Mouse (Mus musculus) lung, postnatal 0 days (tissue): Measurements from ENCODE around the gene Sap30bp.

ENCODE experiments used
- CTCF ChIP-seq: IDR thresholded peaks from 2 replicates; pipeline ENCODE4 v1.5.1; 2016; ENCODE audit warnings: antibody characterized with exemption, mild to moderate bottlenecking
- EP300 ChIP-seq: IDR thresholded peaks from 2 replicates; pipeline ENCODE4 v1.6.1; 2016; ENCODE audit warnings: antibody characterized with exemption, mild to moderate bottlenecking, control low read depth

DNA sequence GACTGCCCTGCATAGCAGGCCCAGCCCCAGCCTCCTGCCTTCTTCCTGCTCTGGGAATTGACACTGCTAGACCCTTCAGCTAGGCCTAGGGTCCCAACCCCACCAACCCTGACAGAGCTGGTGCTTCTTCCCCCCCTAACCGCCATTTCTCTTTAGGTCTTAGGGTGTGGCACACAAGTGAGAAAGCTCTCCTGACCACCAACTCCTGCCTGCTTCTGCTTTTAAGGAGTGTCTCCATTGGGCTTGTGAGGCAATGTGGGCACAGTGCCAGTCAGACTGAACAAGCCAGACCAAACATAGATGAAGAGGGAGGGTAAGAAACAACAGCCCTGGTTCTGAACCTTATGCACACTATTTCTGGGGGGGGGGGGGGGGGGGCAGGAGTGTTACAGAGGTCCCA is 30.3 kb upstream of the Sap30bp start:
- TF ChIP-seq CTCF, result no peak
- no peak for TF ChIP-seq EP300
